Mouse (Mus musculus) inflammation-experienced regulatory T-cells, adult 6 months (primary cell): ENCODE measurements at regions not wholly inside any gene's neighbourhood (a gene's known extent, or its start where the extent isn't known, plus 50 kb on each side); places are given as distances from the start of the nearest gene placed in this dataset.

Experiments used
- ATAC-seq: one replicate; pipeline ENCODE4 v1.8.0; 2017

DNA sequence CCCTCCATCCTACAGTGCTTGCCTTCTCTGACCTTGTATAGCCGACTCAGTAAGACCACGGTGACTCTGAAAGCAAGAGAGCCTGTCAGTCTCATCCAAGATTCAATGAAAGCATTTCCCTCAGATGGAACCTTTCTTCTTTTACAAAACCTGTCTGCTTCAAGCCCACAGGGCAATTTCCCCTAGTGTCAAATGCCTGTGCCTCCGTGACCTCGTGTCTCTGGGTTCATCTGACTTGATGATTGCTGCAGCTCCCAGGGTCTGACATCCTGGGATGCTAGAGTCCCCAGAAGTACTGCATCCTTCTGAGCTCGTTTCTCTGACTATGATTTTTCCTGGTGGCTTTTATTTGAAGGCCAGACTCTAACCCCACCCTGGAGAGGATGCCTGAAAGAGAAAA, 270.3 kb upstream of the Npvf start:
- no peak for ATAC-seq

DNA sequence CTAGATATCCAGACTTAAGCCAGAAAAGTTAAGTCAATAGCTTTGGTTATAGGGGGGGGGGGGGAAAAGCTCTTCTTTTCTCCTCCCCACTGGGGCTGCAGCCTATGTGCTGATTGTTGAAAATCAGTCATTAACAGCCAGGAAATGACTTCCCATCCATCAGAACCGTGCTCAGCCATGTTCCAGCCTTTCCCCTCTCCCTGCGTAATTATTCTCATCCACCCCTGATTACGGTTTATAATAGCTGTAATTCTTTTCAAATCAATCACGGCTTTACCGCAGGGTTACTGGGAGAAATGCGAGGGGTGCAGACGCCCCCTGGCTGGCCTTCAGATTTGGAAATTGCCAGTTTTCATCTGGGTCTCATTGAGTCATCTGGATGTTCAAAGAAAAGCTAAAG, 270.8 kb upstream of the Npvf start:
- ATAC-seq, result no peak

DNA sequence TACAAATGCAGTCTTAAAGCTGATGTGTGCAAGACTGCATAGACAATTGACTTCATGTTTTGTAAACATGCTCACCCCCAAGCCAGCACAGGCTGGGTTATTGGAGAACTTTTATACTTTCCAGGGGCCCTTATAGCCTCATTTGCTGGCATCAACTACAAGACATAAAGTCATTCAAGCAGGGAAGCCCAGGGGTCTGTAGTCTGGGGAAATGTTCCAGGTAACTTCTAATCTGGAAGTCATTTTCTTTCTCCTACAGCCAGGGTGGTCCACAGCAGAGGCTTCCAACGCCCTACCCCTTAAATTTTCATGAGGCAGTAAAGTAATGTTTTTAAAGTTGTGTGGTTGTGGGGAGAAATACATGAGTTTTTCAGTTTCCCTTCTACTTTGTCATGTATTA, 272.1 kb upstream of the Npvf start:
- ATAC-seq, result no peak

DNA sequence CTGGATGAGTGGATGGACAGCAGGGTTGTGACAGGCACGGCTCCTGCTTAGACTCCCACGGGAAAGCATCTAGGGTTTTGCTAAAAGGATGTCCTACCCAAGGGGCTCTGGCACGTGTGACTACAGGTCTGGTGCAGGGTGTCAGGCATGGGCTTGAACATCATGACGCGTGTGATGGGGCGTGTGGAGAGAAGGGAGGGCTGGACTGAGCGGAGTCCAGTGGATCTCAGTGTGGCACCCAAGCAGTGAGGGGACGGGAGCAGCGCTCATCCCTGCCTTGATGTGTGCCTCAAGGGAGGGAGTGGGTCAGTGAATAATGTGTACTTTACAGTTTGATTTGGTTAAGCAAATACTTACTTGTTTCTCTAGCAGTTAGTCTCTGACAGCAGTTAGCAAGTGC, 275.3 kb upstream of the Npvf start:
- no peak for ATAC-seq

DNA sequence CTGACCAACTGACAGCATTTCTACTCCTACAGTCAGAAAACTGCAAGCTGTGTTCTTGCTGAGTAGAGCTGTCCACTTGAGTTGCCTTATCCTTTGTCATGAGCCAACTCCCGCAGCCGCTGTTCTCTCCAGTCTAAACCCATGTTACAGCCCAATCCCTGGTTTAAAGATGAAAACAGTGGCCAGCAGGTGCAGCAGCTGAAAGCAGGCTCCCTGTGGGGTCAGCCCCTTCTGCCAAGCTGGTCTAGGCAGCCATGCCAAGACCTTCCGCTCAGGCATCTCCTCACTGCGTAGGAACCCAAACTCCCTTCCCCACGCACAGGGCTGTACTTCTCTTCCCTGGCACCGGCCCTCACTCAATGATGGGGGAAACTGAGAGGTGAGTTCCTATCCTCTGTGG, 279.3 kb upstream of the Npvf start:
- ATAC-seq, result no peak

DNA sequence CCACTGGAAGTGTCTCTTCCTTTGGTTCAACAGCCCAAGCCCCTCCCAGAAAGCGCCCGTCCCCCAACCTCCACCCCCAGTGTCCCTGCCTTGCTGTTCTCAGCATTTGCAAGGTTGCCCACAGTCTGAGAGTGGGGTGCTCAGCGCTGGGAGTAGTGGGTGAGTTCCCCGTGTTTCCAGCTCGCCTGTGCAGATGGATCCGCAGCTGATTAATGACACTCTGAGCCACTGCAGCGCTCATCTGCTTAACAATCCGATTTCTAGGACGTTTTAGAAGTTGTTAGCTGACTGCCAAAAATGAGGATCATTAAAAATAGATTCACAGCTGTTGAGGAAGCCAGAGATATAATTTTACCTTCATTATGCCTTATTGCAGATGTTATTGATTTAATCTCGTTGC, 280.0 kb upstream of the Npvf start:
- ATAC-seq, result no peak

DNA sequence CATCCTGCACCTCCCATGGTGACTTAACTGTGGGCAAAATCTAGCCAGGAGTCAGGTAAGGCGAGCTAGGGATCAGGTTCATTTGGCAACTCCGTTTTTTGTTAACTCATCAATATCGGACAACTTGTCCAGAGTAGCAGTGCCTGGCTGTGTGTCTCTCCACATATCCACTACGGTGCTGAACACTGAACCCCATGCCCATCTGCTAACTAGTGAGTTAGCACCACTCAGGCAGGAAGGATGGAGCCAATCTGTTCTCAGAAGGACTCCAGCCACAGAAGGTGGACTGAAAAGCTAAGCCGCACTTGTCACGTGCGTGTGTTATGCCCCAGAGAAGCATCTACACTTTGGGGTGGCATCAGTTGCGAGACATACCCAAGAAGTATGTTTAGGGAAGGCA, 282.1 kb upstream of the Npvf start:
- ATAC-seq, result no peak

DNA sequence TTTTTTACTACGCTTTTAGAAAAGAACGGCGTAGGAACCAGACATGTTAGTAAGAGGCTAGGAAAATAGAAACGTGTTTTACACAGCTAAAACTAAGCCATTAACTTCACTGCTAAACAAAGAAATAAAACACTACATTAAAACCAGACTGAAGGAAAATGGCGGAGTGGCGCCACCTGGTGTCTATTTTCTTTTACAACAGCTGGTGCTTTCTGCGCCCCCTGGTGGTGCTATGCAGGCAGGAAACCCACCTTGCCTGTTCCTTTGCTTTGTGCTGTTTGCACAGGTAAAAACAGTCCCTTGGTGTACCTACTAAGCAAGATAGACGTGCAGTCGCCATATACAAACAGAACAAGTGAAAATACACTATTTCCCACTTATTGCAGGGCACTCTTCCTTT, 282.9 kb upstream of the Npvf start:
- peak; percentile 69 for ATAC-seq

DNA sequence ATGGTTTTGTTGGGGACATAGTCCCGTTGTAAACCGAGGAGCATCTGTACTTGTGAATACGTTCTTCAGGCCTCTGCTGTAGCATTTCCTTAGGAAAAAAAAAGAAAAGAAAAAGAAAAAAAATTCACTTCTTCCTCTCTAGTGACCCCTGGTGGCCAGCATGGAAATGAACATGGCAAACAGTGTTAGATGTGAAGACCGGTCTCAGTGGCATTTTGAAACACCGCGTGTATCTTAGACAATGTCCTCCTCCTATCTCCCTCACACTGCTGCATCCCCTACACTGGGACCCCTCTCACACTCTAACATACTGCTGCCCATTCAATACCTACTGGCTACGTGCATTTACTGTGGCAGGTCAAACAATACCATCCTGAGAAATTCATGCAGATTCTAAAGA, 284.6 kb upstream of the Npvf start:
- ATAC-seq, result no peak

DNA sequence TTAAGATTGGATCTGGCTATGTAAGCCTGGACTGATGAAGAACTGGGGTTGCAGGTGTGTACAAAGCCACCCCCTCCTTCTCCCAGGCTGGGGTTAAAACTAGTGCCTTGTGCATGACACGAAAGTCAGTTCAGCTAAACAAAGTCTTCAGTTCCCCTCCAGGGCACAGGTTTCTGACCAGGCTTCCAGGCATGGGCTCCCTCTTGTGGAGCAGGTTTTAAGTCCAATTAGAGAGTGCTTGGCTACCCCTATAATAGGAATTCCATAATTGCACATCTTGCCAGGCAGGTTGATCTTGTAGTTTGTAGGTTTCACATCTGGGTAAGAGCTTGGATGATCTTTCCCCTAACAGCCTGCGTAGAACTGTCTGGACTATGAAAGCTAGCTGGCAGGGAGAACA, 285.2 kb upstream of the Npvf start:
- ATAC-seq, result no peak

DNA sequence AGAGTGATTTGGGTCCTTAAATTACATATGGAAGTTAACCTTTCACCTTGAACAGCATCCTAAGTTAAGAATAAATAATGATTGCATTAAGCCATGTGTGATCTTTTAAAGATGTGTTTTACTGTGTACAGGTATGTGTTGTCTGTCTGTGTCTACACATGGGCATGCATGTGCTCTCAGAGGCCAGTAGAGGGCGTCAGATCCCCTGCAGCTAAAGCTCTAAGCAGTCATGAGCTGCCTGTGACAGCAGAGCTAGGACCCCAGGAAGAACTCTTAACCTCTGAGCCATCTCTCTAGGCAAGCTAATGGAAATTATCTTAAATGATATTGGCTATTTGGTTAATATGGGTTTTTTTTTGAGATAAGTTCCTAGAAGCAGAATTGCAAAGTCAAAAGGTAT, 285.9 kb upstream of the Npvf start:
- no peak for ATAC-seq

DNA sequence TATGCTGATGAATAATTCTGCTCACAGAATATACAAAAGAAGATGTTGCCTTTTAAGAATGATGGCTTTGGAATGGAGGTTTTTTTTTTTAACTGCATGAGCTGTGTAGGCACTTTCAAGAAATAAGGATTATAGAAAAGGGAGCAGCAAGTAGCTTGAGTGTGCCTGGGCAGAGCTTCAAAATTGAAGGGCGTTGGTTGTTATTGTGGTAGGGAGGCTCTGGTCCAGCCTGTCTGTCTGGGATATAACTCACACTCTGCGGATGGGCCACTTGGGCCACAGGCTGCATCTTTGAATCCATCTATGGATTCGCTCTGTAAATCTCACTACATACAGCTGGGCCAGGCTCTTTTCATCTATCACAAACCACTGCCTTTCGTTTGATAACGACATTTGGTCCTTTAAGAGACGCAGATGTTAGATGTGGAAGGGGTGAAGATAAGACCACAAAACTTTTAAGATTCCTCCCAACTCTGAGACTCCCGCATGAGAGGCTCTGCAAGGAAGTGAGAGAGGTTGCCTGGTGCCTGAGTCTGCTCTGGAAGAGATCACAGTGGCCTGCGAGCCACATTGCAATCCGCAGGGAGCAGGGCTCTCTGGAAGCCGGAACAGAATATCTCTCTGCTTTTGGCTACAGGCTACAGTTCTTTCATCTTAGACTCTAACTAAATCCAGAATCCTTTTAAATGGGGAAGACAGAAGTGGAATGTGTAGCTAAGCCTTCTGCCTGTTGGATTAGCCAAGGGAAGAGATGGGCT, 286.6 kb upstream of the Npvf start:
- ATAC-seq, result no peak

DNA sequence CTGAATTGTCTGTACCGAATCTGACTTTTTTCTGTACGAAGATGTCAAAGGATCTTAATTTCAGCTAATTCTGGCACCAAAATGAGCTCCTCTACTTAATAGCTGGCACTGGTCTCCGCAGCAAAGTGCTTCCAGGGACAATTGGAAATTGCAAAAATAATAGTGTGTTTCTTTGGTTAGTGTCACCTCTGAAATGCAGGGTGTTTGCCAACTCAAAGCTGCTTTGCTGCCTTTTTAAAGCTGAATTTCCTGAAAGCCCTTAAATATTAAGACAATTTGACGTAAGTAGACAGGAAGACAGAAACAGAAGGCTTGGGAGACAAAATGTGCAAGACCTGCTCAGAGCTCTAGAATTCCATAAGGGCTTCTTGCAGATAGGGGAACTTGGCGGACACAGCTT, 288.5 kb upstream of the Npvf start:
- ATAC-seq, result no peak

DNA sequence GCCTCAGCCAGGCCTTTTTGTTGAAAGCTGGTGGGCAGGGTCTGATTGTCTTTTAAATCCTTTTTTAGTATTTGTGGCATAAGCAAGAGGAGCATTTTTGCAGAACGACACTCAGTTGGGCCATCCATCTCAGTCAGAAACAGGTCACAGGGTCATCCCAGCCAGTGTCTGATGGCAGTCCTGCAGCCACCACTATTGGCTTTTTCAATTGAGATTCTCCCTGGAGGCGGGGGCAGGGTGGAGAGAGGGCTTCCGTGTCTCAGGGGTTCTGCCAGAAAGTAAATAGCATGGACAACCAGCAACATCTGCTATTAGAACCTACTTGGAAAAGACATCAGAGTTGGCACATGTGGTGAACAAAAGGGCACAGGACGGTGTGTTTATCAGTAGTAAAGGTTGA, 293.8 kb upstream of the Npvf start:
- ATAC-seq, result no peak

DNA sequence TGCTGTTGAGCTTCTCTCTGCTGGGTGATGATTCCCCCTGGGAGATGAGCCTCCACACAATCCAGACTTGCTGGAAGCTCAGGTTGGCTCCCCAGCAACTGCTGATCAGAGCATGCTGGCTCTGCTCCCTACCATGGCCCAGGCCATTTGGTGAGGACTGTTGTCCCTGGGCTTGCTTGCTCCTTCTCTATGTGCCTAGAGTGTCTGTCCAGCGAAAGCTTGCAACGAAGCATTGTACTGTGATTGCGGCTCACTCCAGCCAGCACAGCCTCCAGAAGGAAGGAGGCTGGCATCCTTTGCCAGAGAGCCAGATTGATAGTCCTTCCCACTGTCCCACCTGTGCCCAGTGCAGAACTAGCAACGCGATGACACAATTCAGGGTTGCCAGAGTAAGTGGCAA, 295.1 kb upstream of the Npvf start:
- ATAC-seq, result no peak

DNA sequence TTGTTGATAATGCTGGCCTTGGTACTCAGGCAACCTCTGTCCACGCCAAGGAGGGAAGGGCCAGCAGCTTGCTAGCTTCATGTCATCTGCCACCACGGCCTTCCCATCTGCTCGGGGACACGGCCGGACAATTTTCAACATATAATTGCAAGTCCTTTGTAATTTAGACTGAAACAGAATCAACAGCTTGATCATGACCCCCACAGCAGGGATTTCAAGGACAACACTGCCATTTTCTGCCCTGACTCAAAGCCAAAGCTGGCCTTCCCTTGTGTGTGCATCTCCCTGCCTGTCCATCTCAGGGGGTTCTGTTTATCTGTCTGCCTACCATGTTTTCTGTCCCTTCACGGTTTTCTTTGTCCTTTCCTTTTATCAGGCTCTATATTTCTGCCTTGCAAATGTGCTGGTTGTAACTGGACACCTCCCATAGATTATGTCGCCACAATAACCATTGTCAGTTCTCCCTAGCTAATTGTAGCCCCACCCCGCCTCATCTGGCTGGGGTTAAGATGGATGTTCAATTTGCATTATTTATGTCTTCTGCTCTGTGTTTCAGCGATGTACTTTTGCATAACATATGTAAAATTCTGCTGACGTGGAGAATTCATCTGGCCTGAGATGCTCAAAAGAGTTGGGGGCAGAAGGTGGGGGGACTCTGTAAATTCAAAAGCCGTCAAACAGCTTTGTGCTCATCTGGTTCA, 295.8 kb upstream of the Npvf start:
- no peak for ATAC-seq

DNA sequence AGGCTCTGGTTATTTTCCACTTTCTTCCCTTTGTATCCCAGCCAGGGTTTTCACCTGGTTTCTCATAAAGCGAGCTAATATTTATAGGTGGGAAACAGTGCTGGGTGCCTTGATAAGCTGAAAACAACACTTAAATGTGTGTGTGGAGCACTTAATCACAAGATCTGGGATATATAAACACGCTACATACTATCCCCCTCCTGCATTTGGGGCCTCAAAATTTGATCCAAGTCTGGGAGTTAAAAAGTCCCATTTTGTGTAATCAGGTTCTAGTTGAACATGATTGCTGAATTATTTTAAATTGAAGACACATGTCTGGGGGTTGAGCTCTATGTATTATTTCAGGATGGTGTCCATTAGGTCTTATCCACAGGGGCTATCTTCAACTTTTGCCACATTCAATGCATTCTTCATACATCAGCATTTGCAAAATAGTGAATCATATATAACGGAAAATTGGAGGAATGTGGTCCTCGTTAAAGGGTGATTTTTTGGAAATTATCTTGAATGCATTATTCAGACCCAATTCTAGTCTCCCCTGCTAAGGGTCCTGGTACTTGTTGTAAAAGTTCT, 303.2 kb upstream of the Npvf start:
- no peak for ATAC-seq

DNA sequence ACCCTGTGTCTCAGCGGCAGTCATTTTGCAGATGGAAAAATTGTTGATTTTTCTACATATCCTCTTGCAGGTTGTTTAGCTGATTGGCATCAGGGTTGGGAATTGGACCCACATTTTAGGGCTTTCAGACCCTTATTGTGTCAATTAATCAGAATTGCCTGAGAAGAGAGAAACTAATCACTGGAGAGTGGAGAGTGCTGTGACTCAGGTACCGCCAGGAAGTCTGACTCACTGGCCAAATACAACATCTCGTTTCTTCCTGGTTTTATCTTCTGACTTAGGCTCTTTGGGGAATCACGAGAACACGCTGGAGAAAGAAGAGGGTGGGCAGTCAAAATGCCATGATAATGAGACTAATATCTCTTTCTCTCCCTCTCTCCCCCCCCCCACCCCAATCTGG, 306.1 kb upstream of the Npvf start:
- no peak for ATAC-seq

DNA sequence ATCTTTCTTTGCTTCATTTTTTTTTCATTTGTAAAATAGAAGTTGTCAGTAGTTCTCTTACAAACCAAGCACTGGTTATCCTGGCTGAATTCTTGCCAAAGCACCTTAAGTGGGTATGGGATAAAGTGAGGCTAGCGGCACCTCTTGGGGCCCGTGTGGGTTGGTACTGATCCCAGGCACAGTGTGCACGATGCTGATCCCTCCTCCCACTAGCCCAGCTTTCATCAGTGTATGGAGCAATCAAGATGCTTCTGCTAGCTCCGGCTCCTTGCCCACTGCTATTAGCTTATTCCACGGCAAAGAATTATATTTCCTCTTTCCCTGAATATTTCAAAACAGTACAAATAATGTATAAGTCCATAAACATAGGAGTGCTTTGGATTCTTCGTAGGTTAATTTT, 307.4 kb upstream of the Npvf start:
- ATAC-seq, result no peak

DNA sequence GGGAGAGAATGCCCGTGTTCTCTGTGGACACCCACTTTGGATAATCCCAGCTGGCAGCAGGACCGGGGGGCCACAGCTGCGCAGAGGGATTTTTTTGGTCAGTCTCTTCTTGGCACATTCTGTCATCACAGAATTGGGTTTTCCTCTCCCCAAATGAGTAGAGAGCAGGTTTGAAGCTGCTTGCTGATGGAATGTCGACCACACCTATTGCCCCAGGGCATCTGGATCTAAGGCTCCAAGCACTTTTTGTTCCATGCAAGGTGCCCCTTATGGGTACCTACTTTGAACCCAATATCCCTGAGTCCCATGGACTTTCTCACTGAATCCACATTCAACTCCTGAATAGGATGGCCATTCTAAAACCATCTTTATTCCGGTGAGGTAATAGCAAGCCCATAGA, 314.3 kb upstream of the Npvf start:
- no peak for ATAC-seq

DNA sequence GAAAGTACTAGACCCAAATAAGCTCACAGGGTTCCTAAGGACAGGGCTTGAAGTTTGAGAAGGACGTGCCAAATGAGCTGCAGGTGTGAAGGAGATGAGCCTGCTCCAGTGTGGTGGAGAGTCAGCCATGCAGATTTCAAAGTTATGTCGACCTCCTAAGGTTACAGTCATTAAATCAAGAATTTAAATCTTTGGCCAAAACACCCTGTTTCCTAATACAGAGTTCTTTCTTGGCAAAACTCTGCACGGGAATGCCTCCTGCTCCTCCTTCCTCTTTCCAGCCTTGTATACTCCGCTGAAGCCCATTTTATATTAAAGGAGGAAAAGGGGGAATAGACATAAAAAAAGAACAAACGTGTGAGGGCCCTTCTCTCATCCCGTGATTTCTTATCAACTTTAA, 315.1 kb upstream of the Npvf start:
- no peak for ATAC-seq

DNA sequence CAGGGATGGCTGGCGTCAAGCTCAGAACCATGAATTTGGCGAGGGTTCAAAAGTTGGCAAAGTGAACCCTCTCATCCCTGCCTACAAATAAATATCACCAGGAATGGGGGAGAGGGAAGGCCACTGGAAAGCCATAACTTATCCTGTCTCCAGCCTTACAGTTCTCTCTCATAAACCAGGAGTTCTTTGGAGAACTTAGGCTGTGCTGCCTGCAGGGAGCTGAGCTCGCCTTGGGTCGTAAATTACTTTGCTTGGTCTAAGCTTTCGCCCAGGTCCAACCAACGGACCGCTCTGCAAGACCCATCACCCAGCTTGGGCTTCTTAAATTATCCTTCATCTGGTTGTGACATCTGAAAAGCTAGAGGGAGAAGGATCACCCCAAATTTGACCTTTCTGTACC, 315.8 kb upstream of the Npvf start:
- no peak for ATAC-seq

DNA sequence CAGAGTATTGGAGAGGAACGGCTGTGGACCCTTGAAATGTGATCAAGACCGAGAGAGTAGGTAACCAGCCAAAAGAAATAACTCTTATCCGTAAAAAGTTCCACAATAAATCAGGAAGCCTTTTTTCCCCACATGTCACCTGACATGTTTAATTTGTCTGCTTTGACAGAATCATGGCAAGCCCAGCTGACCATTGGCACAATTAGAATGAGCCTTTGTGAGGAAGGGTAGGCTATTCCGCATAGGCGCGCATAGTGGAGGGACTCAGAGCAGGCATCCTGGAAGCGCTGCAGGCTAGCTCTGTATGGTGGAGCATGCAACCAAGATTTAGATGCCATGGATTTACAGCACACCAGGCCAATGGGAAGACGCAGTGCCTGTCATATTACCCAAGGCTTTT, 316.5 kb upstream of the Npvf start:
- ATAC-seq, result no peak

DNA sequence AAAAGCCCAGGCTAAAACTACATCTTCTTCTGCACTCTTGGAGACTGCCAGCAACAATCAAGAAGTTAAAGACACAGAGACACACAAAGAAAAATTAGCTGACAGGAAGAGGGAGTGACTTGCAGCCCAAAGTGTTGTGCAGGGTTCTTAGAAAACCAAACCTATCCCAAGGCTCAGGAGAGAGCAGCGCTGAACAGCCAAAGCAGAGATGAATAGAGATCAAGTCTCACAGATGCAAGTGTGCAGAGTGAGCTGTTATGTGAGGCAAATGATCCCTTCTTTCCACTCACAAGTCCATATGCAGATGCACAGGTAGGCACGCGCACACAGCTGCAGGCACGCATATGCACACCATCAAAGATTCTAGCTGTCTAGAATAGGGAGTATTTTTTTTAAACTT, 318.0 kb upstream of the Npvf start:
- no peak for ATAC-seq

DNA sequence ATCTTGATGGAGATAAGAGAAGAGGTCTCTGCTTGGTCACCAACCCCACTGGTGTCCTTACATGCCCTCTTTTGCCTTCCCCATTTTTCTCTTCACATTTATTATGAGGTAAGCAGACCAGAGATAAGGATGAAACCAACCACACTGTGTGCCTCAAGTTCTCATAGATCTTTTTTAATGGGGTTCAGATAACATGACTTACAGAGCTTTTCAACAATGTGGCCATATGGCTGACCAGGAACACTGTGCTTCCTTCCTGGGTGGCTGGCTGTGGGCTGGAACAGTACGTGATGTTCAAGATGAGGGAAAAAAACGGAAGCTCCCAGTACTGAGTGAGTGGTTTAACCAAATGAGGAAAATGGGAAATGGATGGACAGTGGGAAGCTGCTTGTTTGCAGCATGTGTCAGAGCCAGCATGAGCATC, 319.0 kb upstream of the Npvf start:
- no peak for ATAC-seq
